Mouse (Mus musculus): ENCODE measurements around the gene Ing2. TPM values are rescaled to one million over a fixed set of nuclear protein-coding genes. Genes with fewer than 3 reads are reported as not detected.

The Ing2 gene
- 10 to 100 TPM; 13.8 to 19.0 (median 17.7) TPM for total RNA-seq (2022)

- DNase-seq (ENCODE audit: low spot score in 2 of 2), result peak; percentile 100
Observed at GRCm38 (mm10) chr8:47674777-47675710, at the start of gene Ing2. Gene Ing2, minus strand, starts transcription at chr8:47675556.

GRCm38 (mm10) chr8:47721609-47722008 is 46.3 kb upstream of the Ing2 start:
- DNase-seq (ENCODE audit: low spot score in 2 of 2), result no peak

GRCm38 (mm10) chr8:47718641-47719040 is 43.3 kb upstream of the Ing2 start:
- no peak for DNase-seq (ENCODE audit: low spot score in 2 of 2)

GRCm38 (mm10) chr8:47713761-47714745 is 38.7 kb upstream of the Ing2 start, which contains the start of gene Cdkn2aip:
Gene Cdkn2aip, minus strand, starts transcription at chr8:47713932.
- peak; percentile 88 to 94 for DNase-seq (ENCODE audit: low spot score in 2 of 2)

- peak; percentile 3 to 15 for DNase-seq (ENCODE audit: low spot score in 2 of 2)
Observed at GRCm38 (mm10) chr8:47713171-47713663, 37.9 kb upstream of the Ing2 start.

- DNase-seq (ENCODE audit: low spot score in 2 of 2), result no peak
Observed at GRCm38 (mm10) chr8:47708106-47708505, 32.8 kb upstream of the Ing2 start.

- no peak for DNase-seq (ENCODE audit: low spot score in 2 of 2)
Observed at GRCm38 (mm10) chr8:47706746-47707145, 31.4 kb upstream of the Ing2 start.

GRCm38 (mm10) chr8:47702333-47702732 is 27.0 kb upstream of the Ing2 start:
- DNase-seq (ENCODE audit: low spot score in 2 of 2), result no peak

GRCm38 (mm10) chr8:47697696-47698095 is 22.3 kb upstream of the Ing2 start:
- DNase-seq (ENCODE audit: low spot score in 2 of 2), result no peak

- no peak for DNase-seq (ENCODE audit: low spot score in 2 of 2)
Observed at GRCm38 (mm10) chr8:47695431-47696105, 20.2 kb upstream of the Ing2 start.

GRCm38 (mm10) chr8:47693119-47693518 is 17.8 kb upstream of the Ing2 start:
- DNase-seq (ENCODE audit: low spot score in 2 of 2), result peak; percentile 70

GRCm38 (mm10) chr8:47691831-47692230 is 16.5 kb upstream of the Ing2 start:
- DNase-seq (ENCODE audit: low spot score in 2 of 2), result no peak

- DNase-seq (ENCODE audit: low spot score in 2 of 2), result no peak
Observed at GRCm38 (mm10) chr8:47691303-47691702, 15.9 kb upstream of the Ing2 start.

- no peak for DNase-seq (ENCODE audit: low spot score in 2 of 2)
Observed at GRCm38 (mm10) chr8:47690674-47691078, 15.3 kb upstream of the Ing2 start.

- DNase-seq (ENCODE audit: low spot score in 2 of 2), result no peak
Observed at GRCm38 (mm10) chr8:47689704-47690326, 14.5 kb upstream of the Ing2 start.

- DNase-seq (ENCODE audit: low spot score in 2 of 2), result no peak
Observed at GRCm38 (mm10) chr8:47684441-47684840, 9.1 kb upstream of the Ing2 start.

- DNase-seq (ENCODE audit: low spot score in 2 of 2), result no peak
Observed at GRCm38 (mm10) chr8:47683994-47684393, 8.6 kb upstream of the Ing2 start.

- DNase-seq (ENCODE audit: low spot score in 2 of 2), result no peak
Observed at GRCm38 (mm10) chr8:47680306-47680705, 5.0 kb upstream of the Ing2 start.

GRCm38 (mm10) chr8:47679603-47680002 is 4.2 kb upstream of the Ing2 start:
- DNase-seq (ENCODE audit: low spot score in 2 of 2), result no peak

GRCm38 (mm10) chr8:47676631-47677030 is 1.3 kb upstream of the Ing2 start:
- DNase-seq (ENCODE audit: low spot score in 2 of 2), result no peak

- no peak for DNase-seq (ENCODE audit: low spot score in 2 of 2)
Observed at GRCm38 (mm10) chr8:47676224-47676623, 868 bp upstream of the Ing2 start.
